Mouse (Mus musculus) embryo, embryonic 10.5 days (tissue): ENCODE data around the gene Olfr984.

Source experiments
- DNase-seq: peaks from one replicate; pipeline ENCODE4 v3.0.0-alpha.2; 2015; ENCODE audit warnings: low spot score

The Olfr984 gene

DNA sequence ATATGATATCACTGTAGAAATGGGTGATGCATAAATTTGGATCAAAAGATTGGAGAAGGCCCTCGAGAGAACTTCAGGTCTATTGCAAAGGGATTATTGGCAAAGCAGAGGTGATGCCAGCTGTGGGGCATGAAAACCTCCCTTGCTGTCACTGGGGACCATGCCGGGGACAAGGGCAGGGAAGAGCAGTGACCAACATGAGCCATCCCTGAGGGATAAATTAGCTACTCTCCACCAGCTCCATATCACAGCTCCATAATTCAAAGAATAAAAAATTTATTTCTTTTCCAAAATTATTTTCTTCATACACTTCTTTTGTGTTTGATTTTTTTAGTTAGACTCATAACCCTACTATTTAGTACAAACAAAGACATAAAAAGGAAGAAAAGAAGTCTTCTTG, at the start of gene Olfr984:
Olfr984 (minus strand) TSS at position 101 of the 400 bp plus-strand sequence.
- no peak for DNase-seq

DNA sequence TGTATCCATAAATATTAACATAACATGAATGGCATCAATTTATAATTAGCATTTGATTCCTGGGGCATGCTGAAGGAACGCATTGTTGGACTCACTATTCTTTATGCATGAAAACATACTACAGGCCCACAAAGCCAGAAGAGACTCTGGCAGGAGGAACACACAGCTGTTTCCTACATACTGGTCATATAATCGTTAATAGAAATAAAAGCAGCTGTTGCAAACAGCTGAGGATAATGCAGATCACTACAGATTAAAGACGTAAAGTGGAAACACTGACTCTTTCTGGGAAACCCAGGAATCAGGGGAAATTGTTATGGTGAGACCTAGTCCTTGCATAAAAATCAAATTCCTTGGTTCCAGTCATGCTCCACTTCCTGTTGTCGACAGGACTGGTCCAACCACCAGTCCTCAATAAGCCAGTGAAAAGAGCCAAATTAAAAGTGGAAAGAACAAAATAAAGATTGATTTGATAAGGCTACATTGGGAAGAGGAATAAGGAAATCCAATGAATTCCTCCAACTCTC, 41.2 kb upstream of the Olfr984 start:
- no peak for DNase-seq

DNA sequence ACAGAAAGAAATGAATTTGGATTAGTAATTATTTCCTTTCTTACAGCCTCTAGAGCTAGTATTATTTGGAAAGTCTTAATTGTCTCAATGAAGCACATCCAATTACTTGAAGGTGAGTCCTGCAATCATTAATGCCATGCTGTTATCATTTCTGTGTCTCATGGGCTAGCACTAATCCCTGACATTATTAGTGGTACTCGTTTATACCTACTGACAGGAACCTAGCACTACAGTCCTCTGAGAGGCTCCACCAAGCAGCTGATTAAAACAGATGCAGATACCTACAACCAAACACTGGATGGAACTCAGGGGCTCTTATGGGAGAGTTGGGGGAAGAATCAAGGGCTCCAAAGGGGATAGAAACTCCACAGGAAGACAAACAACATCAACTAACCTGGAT, 27.5 kb upstream of the Olfr984 start:
- no peak for DNase-seq

DNA sequence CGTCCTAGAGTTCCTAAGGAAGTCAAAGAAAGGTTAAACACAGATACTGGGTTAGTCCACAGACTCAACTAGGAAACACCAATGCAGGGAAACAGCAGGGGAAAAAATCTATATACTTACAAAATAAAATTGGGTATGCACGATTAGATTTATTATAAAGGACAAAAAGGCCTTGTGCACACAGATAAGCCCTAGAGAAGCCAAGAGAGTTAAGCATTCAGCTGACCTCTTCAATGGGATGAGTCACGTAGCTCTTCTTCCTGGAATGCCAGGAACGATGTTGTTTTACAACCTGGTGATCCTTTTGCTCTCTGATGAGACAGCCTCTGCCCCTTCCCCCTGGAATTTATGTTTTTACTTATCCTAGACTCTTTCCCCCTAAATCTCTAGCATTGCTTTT, 25.5 kb upstream of the Olfr984 start:
- DNase-seq, result no peak

DNA sequence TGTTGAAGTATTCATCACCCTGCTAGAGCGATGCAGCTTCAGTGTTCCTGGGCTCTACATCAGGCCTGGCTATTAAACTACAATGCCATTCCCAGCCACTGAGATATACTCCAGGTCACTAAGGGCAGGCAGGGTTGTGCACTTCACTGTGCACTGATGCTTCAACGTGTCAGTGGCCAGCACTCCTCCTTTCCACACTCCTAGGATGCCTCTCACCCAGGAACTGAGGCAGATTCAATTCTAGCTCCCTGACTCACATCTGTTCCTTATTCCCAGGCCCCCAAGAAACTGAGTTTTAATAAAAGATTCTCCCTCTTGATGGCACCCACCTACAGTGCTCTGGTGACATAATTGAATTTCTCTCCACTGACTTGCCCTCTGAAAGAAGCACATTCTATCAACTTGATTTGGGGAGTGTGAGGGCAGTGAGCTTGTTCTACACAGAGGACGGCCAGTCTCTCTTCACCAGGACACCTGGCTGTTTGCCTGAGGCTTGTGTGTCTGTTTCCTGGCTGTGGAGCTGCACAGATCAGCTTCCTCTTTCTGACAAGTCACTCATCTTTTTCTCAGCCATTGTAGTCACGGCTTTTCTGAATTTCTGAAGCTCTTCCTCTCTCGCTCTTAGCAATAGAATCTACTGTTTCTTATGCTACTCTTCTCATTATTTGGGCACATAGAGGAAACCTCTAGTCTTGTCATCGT, 23.1 kb upstream of the Olfr984 start:
- DNase-seq, result no peak

DNA sequence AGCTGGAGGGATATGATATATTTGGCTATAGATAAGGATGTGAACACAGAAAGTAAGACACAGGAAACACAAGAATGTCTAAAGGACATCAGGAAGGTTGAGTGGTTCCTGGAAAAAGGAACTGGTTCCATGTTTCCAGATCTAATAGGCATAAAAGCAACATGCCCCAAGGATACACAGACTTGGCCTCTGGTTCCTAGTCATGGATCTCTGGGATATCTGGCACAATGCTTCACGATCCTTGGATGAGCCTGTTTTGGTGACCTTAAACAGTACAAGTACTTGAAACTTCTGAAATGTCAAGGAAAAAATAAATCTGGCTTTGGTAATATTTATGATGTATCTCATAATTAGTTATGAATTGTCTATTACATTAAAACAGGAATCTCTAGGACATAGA, 16.6 kb upstream of the Olfr984 start:
- no peak for DNase-seq

DNA sequence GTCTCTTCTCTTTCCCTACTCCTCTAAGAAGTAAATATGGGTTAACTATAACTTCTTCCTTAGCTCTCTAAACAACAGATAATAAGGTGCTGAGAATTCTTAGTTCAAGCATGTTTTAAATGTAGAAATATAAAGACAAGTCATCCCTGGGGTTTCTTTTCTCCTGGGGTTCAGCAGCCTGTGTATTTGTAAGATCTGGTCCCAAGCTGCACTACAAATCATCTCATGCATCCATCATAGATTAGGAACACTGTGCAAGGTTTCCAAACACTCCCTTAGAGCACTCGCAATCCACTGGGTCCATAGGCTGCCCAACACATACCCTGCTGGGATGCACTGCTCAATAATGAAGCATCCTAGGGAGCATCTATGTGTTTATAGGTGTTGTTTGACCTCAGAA, 16.1 kb upstream of the Olfr984 start, which contains the start of gene Olfr985:
Olfr985 (minus strand) TSS at position 101 of the 400 bp plus-strand sequence.
- no peak for DNase-seq

DNA sequence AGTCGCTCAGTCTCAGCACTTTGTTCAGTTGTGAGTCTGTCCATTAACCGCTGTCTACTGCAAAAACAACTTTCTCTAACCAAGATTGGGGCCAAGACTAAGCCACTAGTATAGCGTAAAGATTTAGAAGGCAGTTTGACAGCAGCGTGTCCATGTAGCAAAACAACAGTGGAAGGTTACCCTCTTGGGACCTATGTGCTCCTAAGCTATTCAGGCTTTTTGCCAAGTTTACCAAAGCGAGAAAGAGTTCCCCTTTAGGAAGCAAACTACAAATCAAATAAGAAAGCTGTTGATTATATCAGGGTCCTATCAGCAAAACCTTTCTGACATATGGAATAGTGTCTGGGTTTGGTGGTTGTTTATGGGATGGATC, 3.3 kb upstream of the Olfr984 start:
- no peak for DNase-seq

DNA sequence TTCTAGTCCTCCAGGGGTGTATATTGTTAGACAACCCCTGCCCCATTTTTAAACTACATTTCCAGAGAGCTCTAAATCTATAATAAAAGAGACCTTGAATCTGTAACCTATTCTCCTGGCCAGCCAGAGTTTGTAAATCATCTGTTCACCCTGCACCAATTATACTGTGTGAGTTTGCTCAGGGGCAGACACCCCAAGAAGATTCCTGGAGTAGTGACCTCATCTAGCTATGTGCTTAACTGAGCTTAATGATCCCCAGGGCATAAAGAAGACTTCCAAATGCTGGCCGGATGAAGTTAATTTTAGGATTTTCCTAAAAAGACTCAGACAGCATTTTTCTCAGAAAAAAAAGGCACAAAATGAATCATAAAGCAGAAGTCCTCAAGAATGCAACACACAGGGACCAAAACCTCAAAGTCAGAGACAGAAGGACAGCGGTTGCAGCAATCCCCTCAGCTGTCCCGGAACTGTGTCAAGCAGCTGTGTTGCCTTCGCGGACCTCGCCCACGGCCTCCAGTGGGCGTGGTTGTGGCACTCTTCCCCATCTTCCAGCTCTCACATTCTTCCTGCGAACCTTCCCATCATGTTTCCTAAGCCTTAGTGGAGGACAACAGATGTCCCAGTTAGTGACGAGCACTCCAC, 2.8 kb upstream of the Olfr984 start:
- no peak for DNase-seq

DNA sequence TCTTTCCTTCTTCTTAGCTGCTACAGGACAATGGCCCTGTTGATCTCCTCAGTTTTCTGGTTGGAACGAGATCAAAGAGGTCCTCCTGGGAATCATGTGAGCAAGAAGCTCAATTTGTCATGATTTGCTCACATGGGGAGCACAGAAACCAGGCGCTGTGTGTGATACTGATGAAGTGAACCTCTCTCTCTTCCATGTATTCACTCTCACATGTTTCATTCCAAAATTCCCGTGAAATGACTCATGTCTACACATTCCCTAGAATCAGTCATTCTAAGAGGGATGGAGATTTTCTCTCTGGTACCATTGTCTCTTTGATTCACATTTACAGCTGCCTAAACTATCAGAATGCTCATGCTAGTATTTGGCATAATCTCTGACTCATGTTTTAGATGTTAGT, 19.2 kb downstream of the Olfr984 start:
- DNase-seq, result no peak

DNA sequence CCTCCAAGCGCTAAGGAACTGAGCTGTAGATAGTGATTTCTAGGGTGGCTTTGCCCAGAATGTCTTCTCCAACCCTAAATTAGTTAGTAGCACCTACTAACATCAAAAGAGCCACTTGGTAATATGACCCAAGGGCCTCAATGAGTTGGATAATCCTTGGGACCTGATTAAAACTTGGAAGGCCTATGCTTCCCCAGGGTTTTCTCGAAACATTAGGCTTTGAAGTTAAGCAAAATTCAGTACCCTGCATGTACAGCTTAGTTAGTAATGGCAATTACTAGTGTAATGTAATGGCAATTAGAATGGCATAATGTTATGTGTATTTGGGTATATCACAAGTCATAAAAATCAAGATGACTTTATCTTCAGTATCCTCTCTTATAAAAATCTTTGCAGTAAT, 20.5 kb downstream of the Olfr984 start, which contains the start of gene Olfr983:
Olfr983 (minus strand) TSS at position 101 of the 400 bp plus-strand sequence.
- DNase-seq, result no peak

DNA sequence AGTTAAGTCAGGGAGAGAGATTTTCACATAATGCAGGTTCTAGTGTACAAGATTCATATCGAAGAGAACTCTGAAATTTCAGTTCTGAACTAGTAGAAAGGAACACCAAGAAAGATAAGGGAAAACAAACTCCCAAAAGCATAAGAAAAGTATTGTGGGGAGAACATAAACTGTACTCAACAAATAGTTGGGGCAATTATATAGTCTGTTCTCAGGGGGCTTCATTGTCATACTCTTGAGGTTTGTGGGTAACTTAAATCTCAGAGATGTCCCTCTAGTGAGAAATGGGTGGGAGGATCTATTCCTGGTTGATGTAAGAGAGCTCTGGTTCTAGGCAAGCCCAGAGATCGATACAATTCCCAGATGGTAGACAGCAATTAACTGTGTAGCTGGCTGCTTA, 40.5 kb downstream of the Olfr984 start, which contains the start of gene Olfr982:
Olfr982 (plus strand) TSS at position 301 of the 400 bp plus-strand sequence.
- DNase-seq, result no peak

DNA sequence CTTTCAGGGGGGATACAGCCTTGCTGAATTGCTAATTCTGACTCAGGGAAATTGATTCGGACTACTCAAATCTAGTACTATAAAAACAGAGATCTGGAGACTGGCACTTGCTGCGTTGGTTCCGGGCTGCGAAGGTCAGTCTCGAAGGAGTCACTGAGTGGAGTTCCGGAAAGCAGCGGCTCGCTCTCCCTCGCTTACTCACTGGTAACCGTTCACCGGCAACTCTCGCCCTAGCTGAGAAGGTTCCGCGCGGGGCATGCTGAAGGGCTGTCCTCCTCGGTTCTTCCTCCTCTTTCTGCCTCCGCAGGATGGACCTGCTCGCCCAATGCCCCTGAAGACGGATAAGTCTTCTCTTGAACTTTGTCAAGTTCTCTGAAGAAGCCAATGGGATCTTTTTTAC, 63.9 kb downstream of the Olfr984 start:
- no peak for DNase-seq
